Mouse (Mus musculus): Measurements from ENCODE around the gene Epx. TPM values are rescaled to one million over a fixed set of nuclear protein-coding genes. Genes with fewer than 3 reads are reported as not detected.

Epx gene
- total RNA-seq, 1 experiment = 0.31 TPM

DNA sequence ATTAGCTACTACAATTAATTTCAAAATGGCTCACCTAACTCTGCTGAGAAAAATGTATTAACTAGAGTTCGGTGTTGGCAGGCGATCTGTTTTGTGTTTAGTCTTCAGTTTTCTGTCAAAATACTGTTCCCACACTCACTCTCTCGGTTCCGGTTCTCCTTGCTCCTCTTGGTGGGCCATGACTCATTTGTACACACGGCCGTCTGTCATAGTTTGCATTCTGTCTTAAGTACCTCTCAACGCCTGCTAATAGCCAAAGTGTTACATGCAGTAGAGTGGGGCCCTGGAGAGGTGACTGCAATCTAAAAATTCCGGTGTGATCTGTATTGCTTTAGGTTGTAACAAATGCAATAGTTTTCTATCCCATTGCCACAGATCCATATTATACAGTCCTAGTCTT lies 34.7 kb downstream of the Epx start:
- Histone ChIP-seq H3K9me3 (ENCODE audit: control insufficient read depth, insufficient read depth, low read depth, low read length) (no peaks in the 10 kb centered on the region), H3K4me3 (ENCODE audit: insufficient read depth in 1 of 2, low read depth in 1 of 2, low read length in 2 of 2, poor library complexity in 1 of 2, severe bottlenecking in 1 of 2) (no peak overlapping the region), H3K9ac (ENCODE audit: insufficient read depth, low read depth, low read length, poor library complexity, severe bottlenecking) (no peak overlapping the region), H3K27ac (ENCODE audit: insufficient read depth, low read depth, low read length, poor library complexity, severe bottlenecking) (no peak overlapping the region), H3K36me3 (ENCODE audit: control insufficient read depth, insufficient read depth, low read length, poor library complexity, severe bottlenecking) (no peaks in the 10 kb centered on the region), H3K4me1 (ENCODE audit: control insufficient read depth in 2 of 2, insufficient read depth in 2 of 2, low read length in 2 of 2, poor library complexity in 1 of 2) (no peaks in the 10 kb centered on the region)
- in situ Hi-C loops (cut with MboI; ENCODE audit: low sequenced_read_pairs in 2 of 2, unreplicated experiment in 2 of 2) = no loop called here
- DNase-seq (ENCODE audit: low read depth, low spot score) = no peak
- TF ChIP-seq ZC3H11A (IDR thresholded peaks at IDR 0.05; ENCODE audit: borderline replicate concordance, low read depth, low read length) (no peak), CHD2 (IDR thresholded peaks at IDR 0.05; ENCODE audit: low read depth, low read length) (no peak), HCFC1 (IDR thresholded peaks at IDR 0.05; ENCODE audit: borderline replicate concordance, insufficient read depth, low read length) (no peak), ZNF384 (IDR thresholded peaks at IDR 0.05; ENCODE audit: low read depth, low read length) (no peak), MAFK (IDR thresholded peaks at IDR 0.05; ENCODE audit: insufficient read depth, low read depth, low read length) (no peak)

DNA sequence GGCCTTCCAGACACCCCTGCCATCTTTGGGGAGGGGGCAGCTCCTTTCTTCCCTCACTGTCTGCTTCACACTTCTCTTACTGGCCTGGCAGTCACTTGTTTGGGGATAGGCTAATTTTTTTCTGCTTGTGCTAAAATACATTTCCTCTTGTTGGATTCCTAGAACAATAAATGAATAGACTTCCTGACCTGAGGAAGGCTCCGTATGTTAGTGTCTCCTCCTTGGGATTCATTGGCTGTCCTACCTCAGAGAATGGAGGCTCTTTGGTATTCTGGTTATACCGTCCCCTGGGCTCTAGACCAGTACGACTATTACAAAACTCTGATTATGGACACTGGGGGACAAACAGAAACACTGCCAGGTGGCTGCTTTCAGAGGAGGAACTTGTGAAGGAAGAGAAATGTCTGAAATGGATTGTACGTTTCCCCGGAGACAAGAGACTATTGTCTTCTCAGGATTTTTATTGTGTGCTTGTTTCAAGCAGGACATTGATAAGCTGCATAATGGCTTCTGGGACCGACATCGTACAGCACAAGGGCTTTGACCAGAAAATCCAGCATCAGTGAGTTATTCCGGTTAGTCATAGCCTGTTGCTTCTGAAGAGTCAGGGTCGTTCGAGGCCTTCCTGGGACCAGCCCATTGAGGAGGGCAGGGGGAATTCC lies 47.0 kb downstream of the Epx start, which contains the start of gene Lpo:
TSS of gene Lpo (minus strand) at position 51 of the 662 bp plus-strand sequence.
- H3K4me3 ChIP-seq (ENCODE audit: insufficient read depth in 1 of 2, low read depth in 1 of 2, low read length in 2 of 2, poor library complexity in 1 of 2, severe bottlenecking in 1 of 2) = no peak within 1 kb of the TSS
- no peaks in the 10 kb centered on the region for H3K4me1 ChIP-seq (ENCODE audit: control insufficient read depth in 2 of 2, insufficient read depth in 2 of 2, low read length in 2 of 2, poor library complexity in 1 of 2)
- no peak for DNase-seq (ENCODE audit: low read depth, low spot score)
- no peak within 1 kb of the TSS for H3K27ac ChIP-seq (ENCODE audit: insufficient read depth, low read depth, low read length, poor library complexity, severe bottlenecking)
- in situ Hi-C loops (cut with MboI; ENCODE audit: low sequenced_read_pairs in 2 of 2, unreplicated experiment in 2 of 2) = no loop called here
- TF ChIP-seq ZNF384 (IDR thresholded peaks at IDR 0.05; ENCODE audit: low read depth, low read length) (no peak), CHD2 (IDR thresholded peaks at IDR 0.05; ENCODE audit: low read depth, low read length) (no peak), MAFK (IDR thresholded peaks at IDR 0.05; ENCODE audit: insufficient read depth, low read depth, low read length) (no peak), ZC3H11A (IDR thresholded peaks at IDR 0.05; ENCODE audit: borderline replicate concordance, low read depth, low read length) (no peak), HCFC1 (IDR thresholded peaks at IDR 0.05; ENCODE audit: borderline replicate concordance, insufficient read depth, low read length) (no peak)
- no peaks in the 10 kb centered on the region for H3K36me3 ChIP-seq (ENCODE audit: control insufficient read depth, insufficient read depth, low read length, poor library complexity, severe bottlenecking)
- H3K9me3 ChIP-seq (ENCODE audit: control insufficient read depth, insufficient read depth, low read depth, low read length) = no peaks in the 10 kb centered on the region
- H3K9ac ChIP-seq (ENCODE audit: insufficient read depth, low read depth, low read length, poor library complexity, severe bottlenecking) = no peak within 1 kb of the TSS

DNA sequence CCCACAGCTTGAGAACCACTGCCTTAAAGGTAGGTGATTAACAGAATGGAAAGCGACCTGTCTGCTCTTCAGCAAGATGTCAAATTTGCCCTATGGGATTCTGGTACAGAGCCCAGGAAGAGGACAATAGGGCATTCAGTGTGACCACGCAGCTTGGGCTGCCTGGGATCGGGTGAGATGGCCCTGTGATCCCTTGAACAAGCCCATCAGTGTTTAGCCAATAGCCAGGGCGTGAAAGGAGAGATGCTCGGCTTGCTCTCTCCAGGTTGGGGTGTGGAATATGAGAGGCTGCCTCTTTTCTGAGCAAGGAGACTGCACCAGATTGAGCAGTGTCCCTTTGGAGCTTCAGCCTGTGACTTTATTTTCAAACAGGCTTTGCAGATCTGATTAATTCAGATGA lies 53.8 kb downstream of the Epx start:
- peaks cover 2 to 10% of the 10 kb centered on the region in 2 experiments; a peak in 1 of 4 replicates for H3K4me1 ChIP-seq (ENCODE audit: control insufficient read depth in 2 of 2, insufficient read depth in 2 of 2, low read length in 2 of 2, poor library complexity in 1 of 2)
- TF ChIP-seq ZC3H11A (IDR thresholded peaks at IDR 0.05; ENCODE audit: borderline replicate concordance, low read depth, low read length) = no peak
- TF ChIP-seq CHD2 (IDR thresholded peaks at IDR 0.05; ENCODE audit: low read depth, low read length) = no peak
- TF ChIP-seq ZNF384 (IDR thresholded peaks at IDR 0.05; ENCODE audit: low read depth, low read length) = no peak
- no peak for TF ChIP-seq HCFC1 (IDR thresholded peaks at IDR 0.05; ENCODE audit: borderline replicate concordance, insufficient read depth, low read length)
- TF ChIP-seq MAFK (IDR thresholded peaks at IDR 0.05; ENCODE audit: insufficient read depth, low read depth, low read length) = no peak
- H3K36me3 ChIP-seq (ENCODE audit: control insufficient read depth, insufficient read depth, low read length, poor library complexity, severe bottlenecking) = no peaks in the 10 kb centered on the region
- DNase-seq (ENCODE audit: low read depth, low spot score) = no peak
- no peak overlapping the region for H3K9ac ChIP-seq (ENCODE audit: insufficient read depth, low read depth, low read length, poor library complexity, severe bottlenecking)
- no peaks in the 10 kb centered on the region for H3K9me3 ChIP-seq (ENCODE audit: control insufficient read depth, insufficient read depth, low read depth, low read length)
- H3K27ac ChIP-seq (ENCODE audit: insufficient read depth, low read depth, low read length, poor library complexity, severe bottlenecking) = no peak overlapping the region
- in situ Hi-C loops (cut with MboI; ENCODE audit: low sequenced_read_pairs in 2 of 2, unreplicated experiment in 2 of 2) = no loop called here
- H3K4me3 ChIP-seq (ENCODE audit: insufficient read depth in 1 of 2, low read depth in 1 of 2, low read length in 2 of 2, poor library complexity in 1 of 2, severe bottlenecking in 1 of 2) = no peak overlapping the region

DNA sequence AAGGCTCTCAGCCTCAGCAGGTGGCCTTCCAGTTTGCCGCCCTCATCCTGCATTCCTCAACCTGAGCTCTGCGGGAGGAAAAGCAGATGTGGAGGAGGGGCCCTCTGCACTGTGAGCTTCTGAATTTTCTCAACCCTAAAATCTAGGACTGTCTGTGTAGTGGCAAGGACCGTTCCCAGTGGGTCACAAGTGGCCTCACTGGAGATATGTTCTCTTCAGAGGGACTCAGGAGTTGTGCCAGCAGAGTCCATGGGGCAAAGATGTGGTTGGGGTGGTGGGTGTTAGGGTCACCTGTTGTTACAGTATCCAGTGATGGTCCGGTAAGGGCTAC lies 57.9 kb downstream of the Epx start:
- in situ Hi-C loops (cut with MboI; ENCODE audit: low sequenced_read_pairs in 2 of 2, unreplicated experiment in 2 of 2) = no loop called here
- peak; percentile 51 for DNase-seq (ENCODE audit: low read depth, low spot score)
- no peak overlapping the region for H3K27ac ChIP-seq (ENCODE audit: insufficient read depth, low read depth, low read length, poor library complexity, severe bottlenecking)
- peaks cover 2 to 14% of the 10 kb centered on the region in 2 experiments; a peak in 1 of 4 replicates for H3K4me1 ChIP-seq (ENCODE audit: control insufficient read depth in 2 of 2, insufficient read depth in 2 of 2, low read length in 2 of 2, poor library complexity in 1 of 2)
- H3K4me3 ChIP-seq (ENCODE audit: insufficient read depth in 1 of 2, low read depth in 1 of 2, low read length in 2 of 2, poor library complexity in 1 of 2, severe bottlenecking in 1 of 2) = peak overlapping the region; percentile 40 to 47; a peak in 3 of 4 replicates
- no peak for TF ChIP-seq MAFK (IDR thresholded peaks at IDR 0.05; ENCODE audit: insufficient read depth, low read depth, low read length)
- TF ChIP-seq CHD2 (IDR thresholded peaks at IDR 0.05; ENCODE audit: low read depth, low read length) = no peak
- no peak for TF ChIP-seq HCFC1 (IDR thresholded peaks at IDR 0.05; ENCODE audit: borderline replicate concordance, insufficient read depth, low read length)
- TF ChIP-seq ZC3H11A (IDR thresholded peaks at IDR 0.05; ENCODE audit: borderline replicate concordance, low read depth, low read length) = no peak
- TF ChIP-seq ZNF384 (IDR thresholded peaks at IDR 0.05; ENCODE audit: low read depth, low read length) = no peak
- H3K36me3 ChIP-seq (ENCODE audit: control insufficient read depth, insufficient read depth, low read length, poor library complexity, severe bottlenecking) = no peaks in the 10 kb centered on the region
- no peaks in the 10 kb centered on the region for H3K9me3 ChIP-seq (ENCODE audit: control insufficient read depth, insufficient read depth, low read depth, low read length)
- H3K9ac ChIP-seq (ENCODE audit: insufficient read depth, low read depth, low read length, poor library complexity, severe bottlenecking) = peak overlapping the region; percentile 54; the same call in 1 of the 2 replicates

Measured in ES-E14 (cell line).